Mouse (Mus musculus) left cerebral cortex, postnatal 36 days (tissue): Measurements from ENCODE around the gene Tomm6. TPM values are rescaled to one million over a fixed set of nuclear protein-coding genes. Genes with fewer than 3 reads are reported as not detected.

Experiments
- DNase-seq, 2 experiments: peaks; one replicate each; pipeline ENCODE4 v3.0.0; 2021 to 2022; ENCODE audit warnings: low spot score in 2 of 2, mixed read lengths in 1 of 2
- intact Hi-C: fragments of 180-260 bp; cut with DNase I; formaldehyde crosslinking; loops from one replicate; pipeline ENCODE4 v1.15.1; 2025
- total RNA-seq, 2 experiments: library from RNA; stranded (reverse); gene quantifications; 2 replicates each; pipeline ENCODE4 v1.2.3; 2021

Gene Tomm6
- total RNA-seq = 100 to 1,000 TPM; 206 to 219 TPM

- intact Hi-C loops = loop anchor here (5.0 kb wide), 3 partner anchors 61 to 181 kb away; partner anchors contain the start of genes Bysl, Ccnd3, Gm20517 and Med20
- no peak for DNase-seq
Measured at GRCm38 (mm10) chr17:47688344-47688607, at the start of gene Tomm6. Gene Tomm6, minus strand, starts transcription at chr17:47688386.

DNA sequence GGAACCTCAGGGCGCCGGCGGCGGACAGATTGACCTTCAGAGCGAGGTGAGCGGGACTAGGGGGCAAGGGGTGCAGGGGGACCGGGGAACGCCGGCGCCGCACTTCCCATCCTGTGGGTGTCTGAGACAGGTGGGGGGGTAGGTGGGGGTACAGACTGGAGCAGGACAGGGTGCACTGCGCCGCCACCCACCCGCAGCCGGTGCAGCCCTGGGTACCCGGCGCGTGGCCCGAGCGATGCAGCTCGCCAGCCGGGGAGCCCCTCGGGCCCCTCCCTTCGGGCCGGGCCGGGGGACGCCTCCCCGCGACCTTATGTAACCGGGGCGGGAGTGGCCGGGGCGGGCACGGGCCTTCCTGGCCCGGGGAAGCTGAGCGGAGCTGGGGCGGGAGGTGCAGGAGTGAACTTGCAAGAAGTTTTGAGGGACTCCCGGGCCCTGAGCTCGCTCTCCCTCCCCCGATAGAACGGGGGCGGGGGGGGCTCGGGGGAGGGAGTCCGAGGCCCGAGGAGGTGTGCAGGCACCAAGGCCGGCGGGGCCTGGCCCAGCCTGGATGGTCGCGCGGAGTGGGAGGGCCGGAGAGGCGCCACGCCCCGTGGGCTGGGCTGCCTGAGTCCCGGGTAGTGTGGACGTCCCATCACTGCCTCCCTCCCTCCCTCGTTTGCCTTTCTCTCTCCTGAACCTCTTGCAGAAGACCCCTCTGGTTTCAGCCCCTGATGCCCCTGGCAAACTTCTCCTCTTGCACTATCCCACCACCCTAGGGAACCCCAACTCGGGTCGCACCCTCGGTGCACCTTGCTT, 49.3 kb upstream of the Tomm6 start:
- DNase-seq = peak; percentile 61 to 69
- intact Hi-C loops = no loop called here

- intact Hi-C loops = no loop called here
- peak; percentile 96 to 97 for DNase-seq
Measured at GRCm38 (mm10) chr17:47736856-47737255, 48.7 kb upstream of the Tomm6 start, which contains the start of gene Tfeb. Gene Tfeb, plus strand, starts transcription at chr17:47737030.

- DNase-seq = no peak
- intact Hi-C loops = no loop called here
Measured at GRCm38 (mm10) chr17:47735553-47736100, 47.4 kb upstream of the Tomm6 start.

GRCm38 (mm10) chr17:47730633-47731575, 42.7 kb upstream of the Tomm6 start:
- DNase-seq = no peak
- intact Hi-C loops = no loop called here

GRCm38 (mm10) chr17:47726566-47726965, 38.4 kb upstream of the Tomm6 start, which contains the start of gene Pgc:
Gene Pgc, plus strand, starts transcription at chr17:47726842.
- intact Hi-C loops = no loop called here

DNA sequence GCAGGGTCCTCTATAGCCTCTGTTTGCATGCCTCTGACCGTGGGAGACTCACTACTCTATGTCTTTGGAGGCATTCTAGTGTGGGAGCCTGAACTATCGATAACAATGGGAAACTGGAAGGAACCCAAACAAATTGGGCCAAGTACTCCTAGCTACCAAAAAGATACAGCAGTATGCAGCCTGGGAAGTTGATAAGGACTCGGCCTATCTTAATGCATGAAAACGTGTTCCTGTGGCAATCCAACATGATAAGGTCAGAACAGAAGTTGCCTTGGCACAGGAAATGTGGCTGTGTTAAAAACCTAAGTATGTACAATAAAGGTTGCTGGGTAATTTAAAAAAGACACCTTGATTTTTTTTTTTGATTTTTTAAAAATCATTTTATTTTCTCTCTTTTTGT, 33.0 kb upstream of the Tomm6 start:
- intact Hi-C loops = no loop called here
- no peak for DNase-seq

More at GRCm38 (mm10) chr17:47726566-47726965, 38.4 kb upstream of the Tomm6 start, which contains the start of gene Pgc:
- no peak for DNase-seq

DNA sequence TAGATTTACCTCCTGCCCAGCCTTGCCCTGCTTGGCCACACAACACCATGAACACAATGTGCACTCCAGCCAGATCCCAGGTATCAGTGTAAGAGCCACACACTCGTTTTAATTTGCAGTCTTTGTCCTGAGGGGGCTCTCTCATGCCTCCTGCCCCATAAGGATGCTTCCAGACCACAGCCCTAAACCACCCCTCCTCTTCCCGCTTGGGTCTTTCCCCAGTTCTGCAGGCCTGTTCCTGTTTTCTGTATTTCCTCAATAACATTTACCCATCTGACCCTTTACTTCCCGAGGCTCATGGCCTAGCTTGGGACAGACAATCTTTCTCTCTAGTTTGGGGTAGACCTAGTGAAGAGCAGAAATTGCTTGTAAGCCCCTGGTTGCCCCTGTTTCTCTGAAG, 26.9 kb upstream of the Tomm6 start:
- intact Hi-C loops = no loop called here
- DNase-seq = no peak

- DNase-seq = no peak
- intact Hi-C loops = no loop called here
Measured at GRCm38 (mm10) chr17:47712889-47713571, 24.8 kb upstream of the Tomm6 start.

DNA sequence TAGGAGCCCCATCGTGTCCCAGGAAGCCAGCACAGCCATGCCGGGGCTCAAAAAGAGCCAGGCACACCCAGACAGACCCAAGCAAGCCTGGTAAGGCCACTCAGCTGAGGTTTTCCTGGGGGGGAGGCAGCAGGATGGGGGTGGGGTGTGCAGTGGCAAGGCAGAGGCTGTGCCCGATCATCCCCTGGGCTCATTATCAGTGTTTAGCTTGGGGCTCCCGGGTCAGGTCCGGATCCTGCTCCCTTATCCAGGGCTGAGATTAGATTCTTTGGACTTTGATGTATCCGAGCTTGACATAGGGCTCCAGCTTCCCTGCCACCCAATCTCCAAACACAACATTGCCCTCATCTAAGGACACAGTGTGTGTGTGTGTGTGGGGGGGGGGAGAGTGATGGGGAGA, 23.7 kb upstream of the Tomm6 start:
- no peak for DNase-seq
- intact Hi-C loops = no loop called here

- no peak for DNase-seq
- intact Hi-C loops = no loop called here
Measured at GRCm38 (mm10) chr17:47710036-47710435, 21.9 kb upstream of the Tomm6 start.

DNA sequence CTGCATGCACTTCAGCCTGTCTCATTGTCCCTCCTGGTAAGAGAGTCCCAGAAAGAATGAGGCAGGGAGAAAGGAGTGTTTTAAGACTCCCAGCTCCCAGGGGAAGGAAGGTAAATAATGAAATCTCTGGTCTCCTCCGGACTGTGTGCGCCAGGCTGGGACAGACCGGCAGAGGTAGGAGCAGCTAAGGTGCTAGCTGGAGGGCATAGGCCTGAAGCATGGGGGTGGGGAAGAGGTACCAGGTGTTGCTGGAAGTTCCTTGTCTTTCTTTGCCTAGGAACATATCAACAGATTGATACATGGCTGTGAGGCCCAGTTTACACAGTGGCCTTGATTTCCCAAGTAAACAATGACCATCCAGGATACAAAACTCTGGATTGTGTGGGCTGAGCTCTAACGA, 20.8 kb upstream of the Tomm6 start:
- intact Hi-C loops = no loop called here
- no peak for DNase-seq

GRCm38 (mm10) chr17:47707961-47708360, 19.8 kb upstream of the Tomm6 start:
- intact Hi-C loops = no loop called here

GRCm38 (mm10) chr17:47706196-47706595, 18.0 kb upstream of the Tomm6 start:
- intact Hi-C loops = no loop called here
- DNase-seq = no peak

More at GRCm38 (mm10) chr17:47707961-47708360, 19.8 kb upstream of the Tomm6 start:
- DNase-seq = no peak

DNA sequence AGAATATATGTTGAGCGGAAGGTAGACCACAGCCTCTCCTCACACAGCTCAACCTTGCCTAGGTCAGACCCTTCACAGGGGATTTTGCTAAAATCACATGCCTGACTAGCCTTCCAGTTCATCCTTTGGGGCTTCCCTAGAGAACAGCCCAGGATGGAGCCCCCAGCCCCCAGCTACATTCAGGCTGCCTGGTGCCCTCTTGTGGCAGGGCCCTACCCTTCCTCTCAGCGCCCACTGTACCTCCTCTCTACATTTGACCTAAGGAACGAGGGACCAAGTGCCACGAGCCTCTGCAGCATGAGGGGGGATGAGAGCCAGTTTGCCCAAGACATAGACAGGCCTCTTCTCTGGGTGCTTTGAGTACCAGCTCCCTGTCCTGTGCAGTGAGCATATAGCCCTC, 16.5 kb upstream of the Tomm6 start:
- no peak for DNase-seq
- intact Hi-C loops = no loop called here

DNA sequence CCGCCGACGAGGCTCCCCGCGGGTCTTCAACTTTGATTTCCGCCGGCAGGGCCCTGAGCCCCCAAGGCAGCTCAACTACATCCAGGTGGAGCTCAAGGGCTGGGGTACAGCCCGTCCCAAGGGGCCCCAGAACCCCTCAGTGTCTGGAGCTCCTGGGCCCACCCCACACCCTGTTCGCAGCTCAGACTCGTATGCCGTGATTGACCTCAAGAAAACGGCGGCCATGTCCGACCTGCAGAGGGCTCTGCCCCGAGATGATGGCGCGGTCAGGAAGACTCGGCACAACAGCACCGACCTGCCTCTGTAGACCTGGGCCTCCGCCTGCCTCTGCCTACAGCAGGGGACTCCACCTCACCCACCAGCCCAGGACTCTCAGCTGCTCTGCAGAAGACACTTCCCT, 15.4 kb upstream of the Tomm6 start:
- intact Hi-C loops = no loop called here
- no peak for DNase-seq

DNA sequence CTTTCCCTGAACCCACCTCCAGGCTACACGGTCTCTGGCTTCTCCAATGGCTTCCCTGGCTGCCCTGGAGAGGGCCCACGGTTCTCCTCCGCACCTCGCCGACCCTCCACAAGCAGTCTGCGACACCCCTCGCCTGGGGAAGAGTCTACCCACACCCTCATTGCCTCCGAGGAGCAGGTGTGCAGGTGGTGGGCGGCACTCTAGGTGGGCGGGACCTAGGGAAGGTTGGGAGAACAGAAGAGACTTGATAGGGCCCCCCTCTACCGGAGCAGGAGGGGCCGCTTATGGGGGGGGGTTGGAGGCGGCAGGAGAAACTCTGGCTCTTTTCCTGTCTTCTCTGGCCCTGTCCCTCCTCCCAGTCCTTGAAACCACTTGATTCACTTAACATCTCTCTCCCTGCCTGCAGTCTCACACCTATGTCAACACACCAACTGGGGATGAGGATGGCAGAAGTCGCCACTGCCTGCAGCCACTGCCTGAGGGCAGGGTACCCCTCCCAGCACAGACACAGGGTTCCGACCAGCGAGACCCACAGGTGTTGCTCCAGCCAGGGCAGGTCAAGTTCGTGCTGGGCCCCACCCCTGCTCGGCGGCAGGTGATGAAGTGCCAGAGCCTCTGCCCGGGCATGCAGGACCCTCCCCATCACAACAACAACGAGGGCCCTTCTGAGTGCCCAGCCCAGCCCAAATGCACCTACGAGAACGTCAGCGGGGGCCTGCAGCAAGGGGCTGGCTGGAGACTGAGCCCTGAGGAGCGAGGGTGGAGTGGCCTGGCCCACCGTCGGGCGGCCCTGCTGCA, 14.6 kb upstream of the Tomm6 start:
- no peak for DNase-seq
- intact Hi-C loops = no loop called here

DNA sequence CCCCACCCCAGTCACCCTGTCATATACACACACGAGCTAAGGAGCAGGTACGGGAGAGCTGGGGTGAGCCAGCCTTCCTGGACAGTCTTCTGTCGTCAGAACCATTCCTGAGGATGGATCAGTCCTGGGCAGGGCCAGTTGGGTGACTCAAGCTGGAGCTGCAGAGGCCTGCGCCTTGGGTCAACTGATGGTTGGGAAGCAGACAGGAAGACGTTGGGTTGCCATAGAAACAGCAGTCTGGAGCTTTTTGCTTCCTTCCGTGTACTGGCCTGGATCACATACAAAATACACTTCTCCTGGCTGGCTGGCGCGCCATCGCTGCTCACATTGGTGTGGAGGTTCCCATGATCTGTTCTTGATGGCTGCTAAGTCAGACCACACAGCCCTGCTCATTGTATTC, 13.6 kb upstream of the Tomm6 start:
- intact Hi-C loops = no loop called here
- no peak for DNase-seq

- DNase-seq = no peak
- intact Hi-C loops = no loop called here
Measured at GRCm38 (mm10) chr17:47699055-47699454, 10.9 kb upstream of the Tomm6 start.
